Comparison of ENCODE assay signal across 8 mouse cellular contexts in the genomic region with DNA sequence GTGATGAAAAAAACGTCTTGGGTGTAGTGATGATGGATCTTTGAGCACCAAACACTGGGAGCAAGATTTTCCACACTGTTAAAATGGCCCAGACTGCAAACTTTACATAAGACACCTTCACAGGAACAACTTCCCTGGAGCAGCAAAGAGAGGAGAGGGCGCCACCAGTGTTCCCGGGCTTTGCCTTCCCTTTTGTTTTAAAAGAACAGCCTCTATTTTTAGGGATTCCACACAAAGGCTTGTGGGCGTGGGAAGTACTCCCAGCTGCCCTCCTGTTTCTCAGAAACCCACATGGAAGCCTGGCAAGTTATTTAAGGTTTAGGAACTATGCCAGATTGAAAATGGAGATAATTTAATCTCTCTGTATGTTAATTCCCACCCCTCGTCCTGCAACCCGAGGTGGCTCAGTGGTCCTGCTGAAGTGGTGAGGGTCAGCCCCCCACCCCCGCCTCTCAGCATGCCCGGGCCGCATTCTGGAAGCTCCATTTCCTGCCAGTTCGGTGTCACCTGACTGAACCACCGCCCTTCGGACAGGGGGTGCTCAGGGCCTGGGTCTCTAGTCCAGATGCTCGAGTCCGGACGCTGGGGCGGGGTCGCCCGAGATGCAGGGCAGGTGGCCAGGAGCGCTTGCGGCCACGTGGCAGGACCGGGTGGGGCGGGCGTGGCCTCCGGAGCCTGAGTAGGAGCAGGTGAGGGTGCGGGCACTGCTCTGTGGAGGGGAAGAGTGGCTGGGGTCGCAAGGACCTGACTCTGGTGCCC. TPM values are rescaled to one million over a fixed set of nuclear protein-coding genes. Genes with fewer than 3 reads are reported as not detected.
DNase-seq lines count a peak whose midpoint lies in the region; ATAC-seq and TF ChIP-seq lines count a peak whose summit lies in the region.

A gene (plus strand): TSS at position 522 of the 759 bp plus-strand sequence.

- DNase-seq in kidney, adult 9 months, result peak; percentile 10
- no peak for DNase-seq in kidney, adult 11 months
- peak; percentile 51 for DNase-seq in embryonic facial prominence, embryonic 10.5 days (ENCODE audit: low spot score)
- peak; percentile 72 to 75 for DNase-seq in layer of hippocampus, adult 2 months (ENCODE audit: low spot score in 2 of 2)
- no peak for DNase-seq in liver, postnatal 0 days
- peak; percentile 40 for DNase-seq in right cerebral cortex, postnatal 4 days
- DNase-seq in T-cell, adult 2 months (ENCODE audit: low spot score), result no peak

- peak within 1 kb of the TSS; percentile 77 for H3K27ac ChIP-seq in embryonic facial prominence, embryonic 10.5 days (replicated peaks)
- H3K27ac ChIP-seq in heart, embryonic 15.5 days, result no peak within 1 kb of the TSS
- peak within 1 kb of the TSS; percentile 77 for H3K27ac ChIP-seq in layer of hippocampus, adult 2 months
- H3K27ac ChIP-seq in liver, postnatal 0 days (ENCODE audit: low read depth), result no peak within 1 kb of the TSS

- no peaks in the 10 kb centered on the region for H3K9me3 ChIP-seq in embryonic facial prominence, embryonic 10.5 days
- no peaks in the 10 kb centered on the region for H3K9me3 ChIP-seq in heart, embryonic 15.5 days (replicated peaks)
- no peaks in the 10 kb centered on the region for H3K9me3 ChIP-seq in liver, postnatal 0 days (ENCODE audit: low read length)

- ATAC-seq in heart, embryonic 15.5 days (replicated peaks; ENCODE audit: insufficient number of reproducible peaks, insufficient read depth, low FRiP score, low read depth), result no peak
- ATAC-seq in liver, postnatal 0 days, result no peak

- peaks cover 15% of the 10 kb centered on the region for H3K27me3 ChIP-seq in embryonic facial prominence, embryonic 10.5 days (replicated peaks; ENCODE audit: low read depth, poor library complexity, severe bottlenecking)
- 0 out of 2 replicates have a peak, but pooled peaks cover 3% of the 10 kb centered on the region for H3K27me3 ChIP-seq in heart, embryonic 15.5 days
- H3K27me3 ChIP-seq in liver, postnatal 0 days (ENCODE audit: insufficient read depth, low read length), result 0 out of 2 replicates have a peak, but pooled peaks cover 6% of the 10 kb centered on the region

- no peak for TF ChIP-seq EP300 in liver, postnatal 0 days (IDR thresholded peaks at IDR 0.05; ENCODE audit: low read depth)

- H3K9ac ChIP-seq in heart, embryonic 15.5 days, result peak within 1 kb of the TSS; percentile 42
- H3K9ac ChIP-seq in liver, postnatal 0 days (replicated peaks), result no peak within 1 kb of the TSS

- 2% methylated on average over 27 of the region's 27 CpGs for WGBS in embryonic facial prominence, embryonic 10.5 days
- 5% methylated on average over 27 of the region's 27 CpGs for WGBS in heart, embryonic 15.5 days
- WGBS in liver, postnatal 0 days (ENCODE audit: insufficient replicate concordance), result 11% methylated on average over 26 of the region's 27 CpGs

- peak; percentile 41 for TF ChIP-seq CTCF in layer of hippocampus, adult 2 months (conservative IDR thresholded peaks at IDR 0.05)
- no peak for TF ChIP-seq CTCF in liver, postnatal 0 days (IDR thresholded peaks at IDR 0.05; ENCODE audit: low read depth)

- H3K4me2 ChIP-seq in heart, embryonic 15.5 days, result peak within 1 kb of the TSS; percentile 95
- peak within 1 kb of the TSS; percentile 54 for H3K4me2 ChIP-seq in liver, postnatal 0 days (ENCODE audit: low read depth, low read length)

- no peaks in the 10 kb centered on the region for H3K36me3 ChIP-seq in embryonic facial prominence, embryonic 10.5 days (replicated peaks)
- no peaks in the 10 kb centered on the region for H3K36me3 ChIP-seq in heart, embryonic 15.5 days
- H3K36me3 ChIP-seq in liver, postnatal 0 days (replicated peaks; ENCODE audit: insufficient read depth, low read length), result no peaks in the 10 kb centered on the region

- peak within 1 kb of the TSS; percentile 53 for H3K4me3 ChIP-seq in embryonic facial prominence, embryonic 10.5 days
- H3K4me3 ChIP-seq in heart, embryonic 15.5 days, result peak within 1 kb of the TSS; percentile 52
- H3K4me3 ChIP-seq in layer of hippocampus, adult 2 months, result peak within 1 kb of the TSS; percentile 56
- 0 out of 2 replicates have a peak within 1 kb of the TSS, but pooled peaks have one; percentile 14 for H3K4me3 ChIP-seq in liver, postnatal 0 days (ENCODE audit: low read depth, low read length)

- H3K4me1 ChIP-seq in embryonic facial prominence, embryonic 10.5 days, result peaks cover 20% of the 10 kb centered on the region
- peaks cover 16% of the 10 kb centered on the region for H3K4me1 ChIP-seq in heart, embryonic 15.5 days (replicated peaks)
- peaks cover 5% of the 10 kb centered on the region; the same call in 1 of the 2 replicates for H3K4me1 ChIP-seq in liver, postnatal 0 days (ENCODE audit: insufficient read depth)

RNA-seq across cellular contexts. Expression of the gene that starts here (rescaled TPM):
- polyA plus RNA-seq in embryonic facial prominence, embryonic 10.5 days (2016; fragmentation: Nextera tagmentation; extraction: Ambion mirVana), result 0.50 and 0.79 TPM in 2 replicates
- polyA plus RNA-seq in heart, embryonic 15.5 days (2015; fragmentation: Nextera tagmentation; extraction: Ambion mirVana), result 1.0 and 1.3 TPM in 2 replicates
- under 1 TPM; 0.64 to 0.71 TPM for total RNA-seq in layer of hippocampus, adult 2 months (2021)
- polyA plus RNA-seq in liver, postnatal 0 days (2015; fragmentation: Nextera tagmentation; extraction: Ambion mirVana), result 0.18 and 0.22 TPM in 2 replicates

Comparison
In these comparisons a context has a peak if more than half of its experiments do, and no peak if none do; other contexts are left out.
1. DNase-seq: peak in kidney, adult 9 months (single experiment) and right cerebral cortex, postnatal 4 days (single experiment); none in kidney, adult 11 months (single experiment), liver, postnatal 0 days (single experiment) and T-cell, adult 2 months (single experiment).
2. Peak in DNase-seq, H3K4me3 ChIP-seq and H3K27ac ChIP-seq in embryonic facial prominence, embryonic 10.5 days; RNA of the gene not detected or under 1 TPM.
3. Peak in DNase-seq, H3K4me3 ChIP-seq and H3K27ac ChIP-seq in layer of hippocampus, adult 2 months; RNA of the gene not detected or under 1 TPM.
4. Peak in every context shown above with its lines, with median percentiles within 50 percentile points of each other: H3K4me3 ChIP-seq.